Mouse (Mus musculus): Measurements from ENCODE around the gene Fer. TPM values are rescaled to one million over a fixed set of nuclear protein-coding genes. Genes with fewer than 3 reads are reported as not detected.

The Fer gene
- polyA plus RNA-seq, 1 experiment from 2014 or later = 23.5 TPM

DNA sequence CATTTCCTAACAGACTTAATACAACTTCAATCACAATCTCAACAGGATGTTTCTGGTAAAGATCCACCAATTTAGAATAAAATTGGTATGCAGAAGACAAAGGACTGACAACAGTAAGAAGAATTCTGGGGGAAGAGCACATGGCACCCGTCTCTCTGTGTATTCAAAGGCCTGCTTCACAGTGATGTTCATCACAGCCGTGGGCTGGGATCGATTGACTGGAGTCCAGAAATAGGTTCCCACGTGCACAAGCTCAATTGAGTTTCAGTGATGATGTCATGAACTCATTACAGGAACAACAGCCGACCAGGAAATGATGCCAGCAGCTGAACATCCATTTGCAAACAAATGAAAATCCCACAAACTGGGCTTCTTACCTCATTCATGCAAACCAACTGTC lies 320.3 kb downstream of the Fer start:
- H3K9ac ChIP-seq = no peak overlapping the region
- H3K9me3 ChIP-seq = no peaks in the 10 kb centered on the region
- 61% methylated on average over 5 of the region's 5 CpGs for WGBS
- H3K27ac ChIP-seq = no peak overlapping the region
- H3K36me3 ChIP-seq = no peaks in the 10 kb centered on the region
- no peak overlapping the region for H3K4me3 ChIP-seq (replicated peaks)
- ATAC-seq = no peak
- H3K4me1 ChIP-seq (replicated peaks) = no peaks in the 10 kb centered on the region
- H3K27me3 ChIP-seq (replicated peaks) = no peaks in the 10 kb centered on the region
- H3K4me2 ChIP-seq (replicated peaks) = no peak overlapping the region

Other genes with a start within 250 kb of the Fer start
- gene A930002H24Rik, start 729 bp downstream of the Fer start, polyA plus RNA-seq (2015; fragmentation: Nextera tagmentation; extraction: Ambion mirVana) = 1.8 and 2.0 TPM in 2 replicates